Mouse (Mus musculus) lung, postnatal 14 days (tissue): Measurements from ENCODE around the gene Srp68.
A peak's percentile ranks its signal among the peaks of the same experiment; 100 is the strongest.

Source experiments
- DNase-seq: peaks from one replicate; pipeline ENCODE4 v3.0.0; 2021

The Srp68 gene

DNA sequence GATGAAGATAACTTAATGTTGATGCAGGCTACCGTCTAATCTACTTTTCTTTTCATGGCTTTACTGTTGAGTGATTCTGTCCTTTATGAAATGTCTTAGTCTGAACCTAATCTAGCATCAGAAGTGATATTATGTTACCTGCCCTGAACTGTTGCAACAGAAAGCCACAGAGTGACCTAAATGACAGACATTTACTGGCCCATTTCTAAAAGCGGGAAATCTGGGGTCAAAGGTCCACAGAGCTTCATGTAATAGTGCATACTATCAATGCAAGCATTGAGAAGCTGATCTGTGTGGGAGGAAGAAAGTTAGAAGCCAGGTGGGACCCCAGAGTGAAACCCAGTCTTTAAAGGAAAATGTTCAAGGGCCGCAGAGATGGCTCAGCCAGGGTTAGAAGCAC is 70.9 kb downstream of the Srp68 start:
- no peak for DNase-seq

DNA sequence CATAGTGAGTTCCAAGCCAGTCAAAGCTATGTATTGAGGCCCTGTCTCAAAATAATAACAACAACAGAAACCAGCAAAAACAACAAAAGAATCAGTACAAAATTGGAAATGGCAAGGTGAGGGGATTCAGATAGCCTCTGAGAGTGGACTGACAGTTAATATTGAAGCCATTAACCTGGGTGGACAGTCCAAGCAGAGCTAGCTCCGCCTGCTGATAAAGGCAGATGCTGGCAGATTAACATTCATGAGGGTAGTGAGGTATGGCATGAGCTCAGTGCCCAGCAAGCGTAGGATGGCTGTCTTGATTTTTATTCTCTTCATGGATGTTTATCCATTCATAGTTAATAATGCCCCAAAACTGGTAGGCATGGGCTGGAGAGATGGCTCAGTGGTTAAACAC is 72.9 kb downstream of the Srp68 start:
- DNase-seq, result no peak

DNA sequence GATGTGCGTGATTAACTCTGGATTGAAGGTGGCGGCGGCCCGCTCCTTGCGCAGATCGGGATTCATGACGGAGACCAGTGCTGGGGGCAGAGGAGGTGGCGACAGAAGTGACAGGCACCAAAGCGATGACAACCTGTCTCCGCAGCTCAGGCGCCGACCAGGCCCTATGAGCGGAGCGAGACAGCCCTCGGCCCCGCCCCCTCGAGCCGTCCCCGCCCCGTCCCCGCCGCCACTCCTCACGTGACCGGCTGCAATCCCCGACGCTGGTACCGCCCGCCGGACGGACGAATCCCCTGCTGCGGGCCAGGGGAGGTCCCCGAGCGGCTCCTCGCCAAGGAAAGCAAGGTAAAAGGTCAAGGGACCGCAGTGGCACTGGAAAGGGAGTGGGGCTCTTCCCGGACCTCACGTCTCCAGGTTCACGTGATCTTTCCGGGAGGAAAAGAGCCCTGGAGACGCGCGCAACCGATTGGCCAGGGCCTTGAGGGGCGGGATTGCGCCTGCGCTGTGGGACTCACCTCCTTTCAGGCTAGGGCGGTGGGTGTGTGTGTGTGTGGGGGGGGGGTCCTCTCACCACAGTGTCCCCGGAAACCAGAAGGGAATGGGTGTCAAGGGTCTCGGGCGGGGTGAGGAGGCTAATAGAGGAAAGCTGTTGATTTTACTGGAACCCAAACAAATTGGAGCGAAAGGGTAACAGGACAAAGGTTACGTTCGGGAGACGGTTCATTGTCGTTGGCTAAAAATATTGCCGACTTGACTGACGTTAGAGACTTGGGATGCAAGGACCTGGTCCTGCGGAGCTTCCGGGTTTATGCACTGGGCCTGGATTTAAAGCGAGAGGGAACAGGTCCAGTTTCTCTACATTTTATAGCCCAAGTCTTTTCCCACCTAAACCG is 75.1 kb downstream of the Srp68 start, which contains the start of the genes Ten1 and Acox1:
TSS of gene Ten1 (plus strand) at position 217 of the 893 bp plus-strand sequence.
TSS of gene Acox1 (minus strand) at position 407 of the 893 bp plus-strand sequence.
- peak; percentile 97 for DNase-seq

DNA sequence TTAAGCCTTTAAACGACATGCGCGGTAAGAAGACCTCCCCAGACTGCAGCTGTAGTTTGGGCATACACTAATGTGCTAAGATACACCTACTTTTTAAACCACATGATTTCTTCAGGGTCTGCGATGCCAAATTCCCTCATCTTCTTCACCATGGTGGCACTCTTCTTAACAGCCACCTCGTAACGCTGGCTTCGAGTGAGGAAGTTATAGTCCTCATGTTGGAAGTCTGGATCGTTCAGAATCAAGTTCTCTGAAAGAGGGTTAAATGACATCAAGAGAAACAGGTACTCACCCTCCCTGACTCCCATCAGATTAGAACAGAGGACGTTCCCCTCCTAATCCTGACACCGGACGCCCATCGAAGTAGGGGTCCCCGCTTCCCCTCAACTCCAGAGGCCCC is 75.9 kb downstream of the Srp68 start:
- no peak for DNase-seq

DNA sequence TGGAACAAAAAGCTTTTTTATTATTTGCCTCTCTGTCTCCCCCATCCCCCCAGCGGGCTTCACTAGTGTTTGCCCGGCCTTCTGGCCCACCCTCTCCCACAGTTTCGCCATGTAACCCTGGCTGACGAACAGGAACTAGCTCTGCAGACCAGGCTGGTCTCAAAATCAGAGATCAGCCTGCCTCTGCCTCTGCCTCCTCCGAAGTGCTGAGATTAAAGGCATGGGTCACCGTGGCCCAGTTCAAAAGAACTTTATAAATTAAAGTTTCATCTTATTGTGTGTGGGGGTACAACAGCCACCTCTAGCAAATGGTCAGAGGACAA is 76.5 kb downstream of the Srp68 start:
- no peak for DNase-seq

DNA sequence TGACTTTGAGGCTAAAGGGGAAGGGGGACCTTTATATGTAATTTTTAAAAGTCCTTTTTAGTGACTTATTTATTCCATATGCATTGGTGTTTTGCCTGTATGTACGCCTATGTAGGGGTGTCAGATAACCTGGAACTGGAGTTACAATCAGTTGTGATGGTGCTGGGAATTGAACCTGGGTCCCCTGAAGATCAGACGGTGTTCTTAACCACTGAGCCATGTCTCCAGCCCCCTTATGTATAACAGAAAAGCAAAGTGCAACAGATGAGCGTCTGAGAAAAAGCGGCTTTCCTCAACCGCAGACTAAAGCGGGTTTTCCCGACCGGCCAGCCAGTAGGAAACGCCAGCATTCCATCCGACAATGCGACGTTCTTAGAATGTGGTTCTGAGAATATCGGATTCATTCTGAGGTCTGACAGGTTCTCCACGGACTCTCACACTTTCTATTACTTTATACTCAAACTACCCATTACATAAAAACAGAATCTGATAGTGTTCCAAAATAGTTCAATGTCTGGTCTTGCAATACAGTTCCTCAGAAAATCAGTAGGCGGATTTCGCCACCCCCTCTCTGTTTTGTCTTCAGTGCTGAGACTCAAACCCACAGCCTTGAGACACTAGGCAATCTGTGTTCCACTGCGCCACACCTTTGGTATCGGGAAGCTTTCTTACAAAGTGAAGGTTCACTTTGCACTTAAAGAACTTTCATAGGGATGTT is 77.0 kb downstream of the Srp68 start:
- no peak for DNase-seq

DNA sequence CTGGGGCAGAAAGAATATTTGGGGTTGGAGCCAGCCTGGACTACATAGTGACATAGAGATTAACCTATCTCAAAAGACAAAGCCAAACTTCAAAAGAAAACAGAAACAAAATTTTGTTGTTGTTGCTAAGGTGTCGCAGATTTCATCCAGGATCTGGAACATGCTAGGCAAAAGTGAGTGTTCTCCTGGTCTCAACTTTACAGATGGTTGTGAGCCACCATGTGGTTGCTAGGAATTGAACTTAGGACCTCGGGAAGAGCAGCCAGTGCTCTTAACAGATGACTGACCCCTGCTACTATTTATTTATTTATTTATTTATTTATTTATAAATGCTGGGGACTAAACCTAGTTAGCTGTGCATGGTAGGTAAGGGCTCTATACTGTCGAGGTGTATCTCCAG is 77.7 kb downstream of the Srp68 start:
- no peak for DNase-seq

DNA sequence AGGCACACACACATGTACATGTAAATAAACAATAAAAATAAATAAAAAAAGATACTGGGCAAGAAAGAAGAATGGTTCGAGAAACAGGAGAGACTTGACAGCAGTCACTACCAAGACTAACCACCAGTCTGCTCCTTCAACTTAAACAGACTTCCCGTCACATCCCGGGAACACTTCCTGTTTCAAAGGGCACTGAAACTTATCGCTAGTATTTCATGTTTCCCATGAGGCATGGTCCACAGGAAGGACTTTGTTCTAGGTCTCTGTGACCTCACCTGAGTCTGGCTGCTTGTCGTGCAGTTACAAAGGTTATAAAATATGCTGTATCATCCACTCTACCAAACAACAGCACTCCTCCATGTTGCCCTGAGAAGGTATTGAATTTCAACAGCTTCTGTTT is 78.8 kb downstream of the Srp68 start:
- DNase-seq, result no peak
